Mouse (Mus musculus) MEL (cell line): ENCODE data around the gene Dgcr8. TPM values are rescaled to one million over a fixed set of nuclear protein-coding genes. Genes with fewer than 3 reads are reported as not detected.
A peak's percentile ranks its signal among the peaks of the same experiment; 100 is the strongest.

Source experiments
- DNase-seq: peaks from one replicate; pipeline ENCODE4 v3.0.0; 2011; ENCODE audit warnings: low read depth, low spot score
- H3K27ac ChIP-seq: 2 replicates; pipeline ENCODE4 v1.5.1; 2012; ENCODE audit warnings: low read depth, mild to moderate bottlenecking, control low read depth, low read length, moderate library complexity; ENCODE audit not compliant: control insufficient read depth
- H3K27me3 ChIP-seq, 2 experiments: fragments of 150-350 bp in 1 of 2; sonication (generic) in 1 of 2; 2 replicates each; pipeline ENCODE4 v1.6.1; 2012; ENCODE audit warnings: low read length in 2 of 2, mild to moderate bottlenecking in 2 of 2, improper control_type of control experiment in 1 of 2, moderate library complexity in 1 of 2; ENCODE audit not compliant: insufficient read depth in 2 of 2, control insufficient read depth in 1 of 2
- H3K36me3 ChIP-seq, 2 experiments: 2 replicates each; pipeline ENCODE4 v1.6.1; 2012 to 2014; ENCODE audit warnings: low read length in 2 of 2, improper control_type of control experiment in 1 of 2, inconsistent platforms in 1 of 2, mild to moderate bottlenecking in 1 of 2; ENCODE audit not compliant: insufficient read depth in 2 of 2, control insufficient read depth in 1 of 2
- H3K4me1 ChIP-seq, 2 experiments: fragments of 150-350 bp in 1 of 2; sonication (generic) in 1 of 2; 2 replicates each; pipeline ENCODE4 v1.6.1; 2012; ENCODE audit warnings: low read length in 2 of 2, improper control_type of control experiment in 1 of 2, mild to moderate bottlenecking in 1 of 2; ENCODE audit not compliant: insufficient read depth in 2 of 2, control insufficient read depth in 1 of 2
- H3K4me3 ChIP-seq, 2 experiments: fragments of 150-350 bp in 1 of 2; sonication (generic) in 1 of 2; 2 replicates each; pipeline ENCODE4 v1.5.1; 2012; ENCODE audit warnings: low read depth in 2 of 2, low read length in 2 of 2, mild to moderate bottlenecking in 2 of 2, moderate library complexity in 2 of 2, control low read depth in 1 of 2, improper control_type of control experiment in 1 of 2; ENCODE audit not compliant: control insufficient read depth in 1 of 2, insufficient read depth in 1 of 2
- H3K79me2 ChIP-seq: 2 replicates; pipeline ENCODE4 v1.6.1; 2012; ENCODE audit warnings: mild to moderate bottlenecking, low read length, moderate library complexity; ENCODE audit not compliant: control insufficient read depth, poor library complexity, insufficient read depth
- H3K9ac ChIP-seq: 2 replicates; pipeline ENCODE4 v1.6.1; 2012; ENCODE audit warnings: low read depth, mild to moderate bottlenecking, control low read depth, low read length, moderate library complexity; ENCODE audit not compliant: control insufficient read depth, poor library complexity, severe bottlenecking
- H3K9me3 ChIP-seq: fragments of 150-350 bp; sonication (generic); replicated peaks from 2 replicates; pipeline ENCODE4 v1.6.1; 2012; ENCODE audit warnings: mild to moderate bottlenecking, low read length, improper control_type of control experiment, moderate library complexity; ENCODE audit not compliant: insufficient read depth
- BHLHE40 ChIP-seq: IDR thresholded peaks from 2 replicates; pipeline ENCODE4 v1.6.1; 2012; ENCODE audit warnings: low read depth, mild to moderate bottlenecking, inconsistent platforms, low read length, improper control_type of control experiment, borderline replicate concordance
- CTCF ChIP-seq, 3 experiments: IDR thresholded peaks in 2 of 3; conservative IDR thresholded peaks in 1 of 3; 2 replicates each; pipeline ENCODE4 v1.5.1; 2011 to 2012; ENCODE audit warnings: low read length in 3 of 3, low read depth in 2 of 3, mild to moderate bottlenecking in 2 of 3, improper control_type of control experiment in 1 of 3, inconsistent platforms in 1 of 3, mixed read lengths in 1 of 3, moderate library complexity in 1 of 3; ENCODE audit not compliant: control insufficient read depth in 1 of 3, insufficient read depth in 1 of 3, poor library complexity in 1 of 3, severe bottlenecking in 1 of 3
- ELF1 ChIP-seq: IDR thresholded peaks from 2 replicates; pipeline ENCODE4 v1.6.1; 2014; ENCODE audit warnings: low read depth, mild to moderate bottlenecking, inconsistent platforms, low read length, improper control_type of control experiment, moderate library complexity
- EP300 ChIP-seq, 2 experiments: IDR thresholded peaks; 2 replicates each; pipeline ENCODE4 v1.6.1; 2011; ENCODE audit warnings: improper control_type of control experiment in 2 of 2, low read length in 2 of 2, low read depth in 1 of 2, mild to moderate bottlenecking in 1 of 2
- HCFC1 ChIP-seq: IDR thresholded peaks from 2 replicates; pipeline ENCODE4 v1.6.1; 2012; ENCODE audit warnings: low read depth, mild to moderate bottlenecking, inconsistent platforms, low read length, improper control_type of control experiment, moderate library complexity
- KAT2A ChIP-seq: conservative IDR thresholded peaks from 2 replicates; pipeline ENCODE4 v1.6.1; 2012; ENCODE audit warnings: low read depth, low read length, improper control_type of control experiment, inconsistent platforms
- MAX ChIP-seq: IDR thresholded peaks from 2 replicates; pipeline ENCODE4 v1.6.1; 2011; ENCODE audit warnings: low read length, improper control_type of control experiment
- MAZ ChIP-seq: IDR thresholded peaks from 2 replicates; pipeline ENCODE4 v1.6.1; 2012; ENCODE audit warnings: low read depth, mild to moderate bottlenecking, inconsistent platforms, low read length, improper control_type of control experiment
- MEF2A ChIP-seq: IDR thresholded peaks from 2 replicates; pipeline ENCODE4 v1.6.1; 2014; ENCODE audit warnings: low read depth, mild to moderate bottlenecking, inconsistent platforms, low read length, improper control_type of control experiment; ENCODE audit not compliant: poor library complexity, insufficient replicate concordance, severe bottlenecking; ENCODE audit errors: extremely low read depth
- MXI1 ChIP-seq: IDR thresholded peaks from 2 replicates; pipeline ENCODE4 v1.6.1; 2011; ENCODE audit warnings: mild to moderate bottlenecking, low read depth, low read length, improper control_type of control experiment
- NELFE ChIP-seq: IDR thresholded peaks from 2 replicates; pipeline ENCODE4 v1.6.1; 2011; ENCODE audit warnings: low read depth, low read length, improper control_type of control experiment
- NRF1 ChIP-seq: IDR thresholded peaks from 2 replicates; pipeline ENCODE4 v1.6.1; 2014; ENCODE audit warnings: low read depth, mild to moderate bottlenecking, inconsistent platforms, low read length, improper control_type of control experiment, moderate library complexity; ENCODE audit not compliant: poor library complexity, insufficient read depth, severe bottlenecking
- POLR2A ChIP-seq, 2 experiments: IDR thresholded peaks; 2 replicates each; pipeline ENCODE4 v1.6.1; 2011 to 2012; ENCODE audit warnings: low read length in 2 of 2, mild to moderate bottlenecking in 2 of 2, control low read depth in 1 of 2, improper control_type of control experiment in 1 of 2, low read depth in 1 of 2, moderate library complexity in 1 of 2; ENCODE audit not compliant: control insufficient read depth in 1 of 2, insufficient read depth in 1 of 2, poor library complexity in 1 of 2
- SIN3A ChIP-seq: IDR thresholded peaks from 2 replicates; pipeline ENCODE4 v1.6.1; 2012; ENCODE audit warnings: low read length, improper control_type of control experiment, inconsistent platforms
- TBP ChIP-seq: IDR thresholded peaks from 2 replicates; pipeline ENCODE4 v1.8.0; 2011; ENCODE audit warnings: low read depth, low read length, improper control_type of control experiment
- ZNF384 ChIP-seq: IDR thresholded peaks from 2 replicates; pipeline ENCODE4 v1.6.1; 2012; ENCODE audit warnings: low read depth, mild to moderate bottlenecking, inconsistent platforms, low read length, improper control_type of control experiment
- polyA plus RNA-seq, 2 experiments: library from polyadenylated mRNA; stranded (reverse) in 1 of 2; unstranded in 1 of 2; fragments of >175 nt in 1 of 2; fragments of >200 nt in 1 of 2; gene quantifications; 2 replicates each; pipeline versions ENCODE4 v1.2.1 to v1.2.4; 2012; ENCODE audit warnings: low replicate concordance in 2 of 2, low read depth in 1 of 2; ENCODE audit not compliant: insufficient read length in 2 of 2, insufficient read depth in 1 of 2, missing spikeins in 1 of 2
- total RNA-seq: library from RNA; depleted of rRNA; stranded (reverse); fragments of 300-350 nt; gene quantifications from 2 replicates; pipeline ENCODE4 v1.2.3, GENCODE M21; 2012

The Dgcr8 gene
- total and polyA plus RNA-seq, 3 experiments, result 39.6 to 40.3 TPM; not detected in 1

DNA sequence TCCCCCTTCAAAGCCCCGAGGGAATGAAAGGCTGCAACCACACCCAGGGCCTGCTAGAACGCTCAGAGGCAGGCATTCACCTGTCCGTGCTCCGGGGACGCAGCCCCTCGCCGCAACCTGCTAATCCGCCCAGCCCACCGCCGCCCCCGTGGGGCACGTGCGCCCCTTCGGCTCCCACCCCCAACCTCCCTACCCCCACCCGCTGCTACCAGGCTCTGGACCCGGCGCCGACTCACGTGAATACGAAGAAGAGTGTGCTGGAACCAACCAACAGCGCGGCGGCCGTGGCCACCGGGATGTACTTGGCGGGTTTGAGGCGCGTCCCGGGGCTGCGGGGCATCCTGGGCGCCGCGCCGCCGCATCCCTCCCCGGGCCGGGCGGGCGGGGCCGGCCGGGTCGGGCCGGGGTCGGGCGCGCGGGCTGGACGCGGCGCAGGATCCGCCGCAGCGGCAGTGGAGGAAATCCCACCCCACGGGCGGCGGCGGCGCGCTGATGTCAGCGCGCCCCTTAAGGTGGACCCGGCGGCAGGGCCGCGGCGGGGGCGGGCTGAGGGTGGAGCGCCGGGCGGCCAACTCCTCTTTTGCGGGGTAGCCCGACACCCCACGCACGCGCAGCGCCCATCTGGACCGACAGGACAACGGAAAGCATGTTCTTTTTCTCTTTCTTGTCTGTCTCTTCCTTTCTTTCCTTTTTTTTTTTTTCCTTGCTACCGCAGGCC lies 54.2 kb downstream of the Dgcr8 start, which contains the start of gene Zdhhc8:
Gene Zdhhc8 (minus strand): TSS at position 466 of the 718 bp plus-strand sequence.
- H3K36me3 ChIP-seq, result peaks cover 4 to 8% of the 10 kb centered on the region in 2 experiments; a peak in 3 of 4 replicates
- H3K9me3 ChIP-seq, result no peaks in the 10 kb centered on the region
- TF ChIP-seq MXI1 (peak; percentile 80), NELFE (peak; percentile 34; the same call in 1 of the 2 replicates), SIN3A (peak; percentile 29; the same call in 1 of the 2 replicates), POLR2A (IDR thresholded peaks at IDR 0.05; ENCODE audit: control insufficient read depth in 1 of 2, insufficient read depth in 1 of 2, low read depth in 1 of 2, low read length in 2 of 2, poor library complexity in 1 of 2) (peak in 1 of 2 experiments; percentile 40; a peak in 1 of 4 replicates), MAX (0 out of 2 replicates have a peak, but pooled peaks have one; percentile 20), ZNF384 (0 out of 2 replicates have a peak, but pooled peaks have one; percentile 14), MAZ (peak; percentile 80; the same call in 1 of the 2 replicates), KAT2A (no peak), ELF1 (no peak), NRF1 (peak; percentile 73), BHLHE40 (peak; percentile 57; the same call in 1 of the 2 replicates), TBP (no peak; the same call in 1 of the 2 replicates), HCFC1 (peak; percentile 46; the same call in 1 of the 2 replicates)
- TF ChIP-seq, all 39 proteins: peak for 10
- peaks cover 24% of the 10 kb centered on the region for H3K79me2 ChIP-seq
- peak within 1 kb of the TSS; percentile 74 for H3K9ac ChIP-seq
- no peak within 1 kb of the TSS for H3K27ac ChIP-seq
- no peaks in the 10 kb centered on the region for H3K27me3 ChIP-seq
- DNase-seq, result peak; percentile 73
- H3K4me1 ChIP-seq, result peaks cover 0 to 21% of the 10 kb centered on the region in 2 experiments; a peak in 3 of 4 replicates
- H3K4me3 ChIP-seq, result peak within 1 kb of the TSS; percentile 82 to 96

DNA sequence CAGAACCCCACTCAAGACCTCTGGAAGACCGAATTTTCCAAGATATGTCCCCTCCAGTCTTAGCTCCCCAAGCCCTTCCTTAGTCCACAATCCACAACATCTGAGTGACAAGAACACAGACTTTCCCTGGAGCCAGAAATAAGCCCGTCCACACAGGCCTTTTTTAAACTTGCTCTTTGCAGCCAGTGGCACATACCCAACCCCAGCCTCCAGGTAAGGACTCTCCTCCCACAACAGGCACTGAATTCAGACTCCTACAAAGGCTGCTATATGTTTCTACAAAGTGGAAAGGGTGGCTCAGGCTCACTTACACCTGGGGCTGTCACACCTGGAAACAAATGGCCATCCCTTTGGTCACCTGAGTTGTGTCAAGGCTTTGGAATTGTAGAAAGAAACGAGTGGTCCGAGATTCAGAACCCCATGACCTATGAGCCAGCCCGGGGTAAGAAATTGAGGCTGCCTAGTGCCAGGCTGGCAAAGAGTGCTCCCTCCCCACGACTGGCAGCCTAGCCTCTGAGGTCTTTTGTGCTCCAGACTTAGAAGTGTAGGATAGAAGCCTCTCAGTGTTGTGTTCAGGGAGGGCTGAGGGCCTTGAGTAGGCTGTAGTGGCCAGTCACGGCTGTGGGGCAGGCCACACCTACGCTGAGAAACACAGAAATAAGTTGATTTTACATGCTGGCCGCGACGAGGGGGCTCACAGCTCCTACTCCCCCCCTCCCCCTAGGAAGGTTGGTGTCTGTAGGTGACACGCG lies 55.0 kb downstream of the Dgcr8 start:
- Histone ChIP-seq H3K9ac (peak overlapping the region; percentile 74), H3K4me3 (peak overlapping the region; percentile 82 to 96), H3K27ac (no peak overlapping the region), H3K79me2 (peaks cover 25% of the 10 kb centered on the region), H3K9me3 (no peaks in the 10 kb centered on the region), H3K36me3 (peaks cover 0 to 6% of the 10 kb centered on the region in 2 experiments; a peak in 2 of 4 replicates), H3K27me3 (no peaks in the 10 kb centered on the region), H3K4me1 (peaks cover 0 to 21% of the 10 kb centered on the region in 2 experiments; a peak in 3 of 4 replicates)
- TF ChIP-seq SIN3A (no peak), NELFE (no peak), MAX (0 out of 2 replicates have a peak, but pooled peaks have one; percentile 1), MEF2A (no peak), CTCF (IDR thresholded peaks at IDR 0.05 in 2 of 3, conservative IDR thresholded peaks at IDR 0.05 in 1 of 3; ENCODE audit: control insufficient read depth in 1 of 3, insufficient read depth in 1 of 3, low read depth in 2 of 3, low read length in 3 of 3, poor library complexity in 1 of 3, severe bottlenecking in 1 of 3) (no peak), EP300 (IDR thresholded peaks at IDR 0.05; ENCODE audit: low read depth in 1 of 2, low read length in 2 of 2) (no peak), TBP (no peak)
- DNase-seq, result no peak
